Mouse (Mus musculus): ENCODE measurements around the gene Hopx. TPM values are rescaled to one million over a fixed set of nuclear protein-coding genes. Genes with fewer than 3 reads are reported as not detected.

Hopx gene
- total and polyA plus RNA-seq, 3 experiments = 26.8 to 43.4 TPM; not detected in 1

- Histone ChIP-seq H3K27ac (ENCODE audit: control insufficient read depth, low read depth, low read length) (no peak overlapping the region), H3K79me2 (ENCODE audit: control insufficient read depth, insufficient read depth, low read length, poor library complexity) (no peaks in the 10 kb centered on the region), H3K27me3 (ENCODE audit: control insufficient read depth in 1 of 2, insufficient read depth in 2 of 2, low read length in 2 of 2) (no peaks in the 10 kb centered on the region), H3K9ac (ENCODE audit: control insufficient read depth, low read depth, low read length, poor library complexity, severe bottlenecking) (no peak overlapping the region), H3K9me3 (replicated peaks; ENCODE audit: insufficient read depth, low read length) (no peaks in the 10 kb centered on the region), H3K4me3 (ENCODE audit: control insufficient read depth in 1 of 2, insufficient read depth in 1 of 2, low read depth in 2 of 2, low read length in 2 of 2) (no peak overlapping the region), H3K36me3 (ENCODE audit: control insufficient read depth in 1 of 2, insufficient read depth in 2 of 2, low read length in 2 of 2) (peaks cover 0 to 5% of the 10 kb centered on the region in 2 experiments; a peak in 2 of 4 replicates), H3K4me1 (ENCODE audit: control insufficient read depth in 1 of 2, insufficient read depth in 2 of 2, low read length in 2 of 2) (peaks cover 5% of the 10 kb centered on the region in 2 experiments; a peak in 3 of 4 replicates)
- TF ChIP-seq TBP (IDR thresholded peaks at IDR 0.05; ENCODE audit: low read depth, low read length) (no peak), RCOR1 (IDR thresholded peaks at IDR 0.05; ENCODE audit: low read depth, low read length) (no peak), KAT2A (conservative IDR thresholded peaks at IDR 0.05; ENCODE audit: low read depth, low read length) (no peak), ELF1 (IDR thresholded peaks at IDR 0.05; ENCODE audit: low read depth, low read length) (no peak), USF2 (IDR thresholded peaks at IDR 0.05; ENCODE audit: borderline replicate concordance in 1 of 2, insufficient read depth in 1 of 2, low read depth in 1 of 2, low read length in 2 of 2) (no peak), TCF12 (IDR thresholded peaks at IDR 0.05; ENCODE audit: low read depth, low read length) (no peak), SMC3 (IDR thresholded peaks at IDR 0.05; ENCODE audit: low read depth, low read length) (no peak), ZMIZ1 (IDR thresholded peaks at IDR 0.05; ENCODE audit: low read depth, low read length) (no peak), EP300 (IDR thresholded peaks at IDR 0.05; ENCODE audit: low read depth in 1 of 2, low read length in 2 of 2) (no peak), BHLHE40 (IDR thresholded peaks at IDR 0.05; ENCODE audit: borderline replicate concordance, low read depth, low read length) (no peak), ETS1 (IDR thresholded peaks at IDR 0.05; ENCODE audit: low read depth, low read length) (no peak), NRF1 (IDR thresholded peaks at IDR 0.05; ENCODE audit: insufficient read depth, low read depth, low read length, poor library complexity, severe bottlenecking) (no peak), GABPA (IDR thresholded peaks at IDR 0.05; ENCODE audit: low read depth, low read length) (no peak), MYC (IDR thresholded peaks at IDR 0.05; ENCODE audit: low read depth, low read length) (no peak), RAD21 (IDR thresholded peaks at IDR 0.05; ENCODE audit: low read depth, low read length) (no peak)
- no peak for DNase-seq (ENCODE audit: low read depth, low spot score)
Observed at GRCm38 (mm10) chr5:77156938-77157337, 42.0 kb upstream of the Hopx start.

- Histone ChIP-seq H3K79me2 (ENCODE audit: control insufficient read depth, insufficient read depth, low read length, poor library complexity) (no peaks in the 10 kb centered on the region), H3K4me3 (ENCODE audit: control insufficient read depth in 1 of 2, insufficient read depth in 1 of 2, low read depth in 2 of 2, low read length in 2 of 2) (no peak overlapping the region), H3K27ac (ENCODE audit: control insufficient read depth, low read depth, low read length) (no peak overlapping the region), H3K4me1 (ENCODE audit: control insufficient read depth in 1 of 2, insufficient read depth in 2 of 2, low read length in 2 of 2) (peaks cover 13 to 15% of the 10 kb centered on the region in 2 experiments), H3K36me3 (ENCODE audit: control insufficient read depth in 1 of 2, insufficient read depth in 2 of 2, low read length in 2 of 2) (peaks cover 0 to 16% of the 10 kb centered on the region in 2 experiments; a peak in 2 of 4 replicates), H3K27me3 (ENCODE audit: control insufficient read depth in 1 of 2, insufficient read depth in 2 of 2, low read length in 2 of 2) (no peaks in the 10 kb centered on the region), H3K9ac (ENCODE audit: control insufficient read depth, low read depth, low read length, poor library complexity, severe bottlenecking) (no peak overlapping the region), H3K9me3 (replicated peaks; ENCODE audit: insufficient read depth, low read length) (no peaks in the 10 kb centered on the region)
- no peak for DNase-seq (ENCODE audit: low read depth, low spot score)
- TF ChIP-seq USF1 (IDR thresholded peaks at IDR 0.05; ENCODE audit: low read depth, low read length) = no peak; the same call in none of the 2 replicates
- no peak for TF ChIP-seq BHLHE40 (IDR thresholded peaks at IDR 0.05; ENCODE audit: borderline replicate concordance, low read depth, low read length)
- no peak for TF ChIP-seq MEF2A (IDR thresholded peaks at IDR 0.05; ENCODE audit: extremely low read depth, insufficient replicate concordance, low read depth, low read length, poor library complexity, severe bottlenecking)
- TF ChIP-seq SMC3 (IDR thresholded peaks at IDR 0.05; ENCODE audit: low read depth, low read length) = no peak
- TF ChIP-seq TBP (IDR thresholded peaks at IDR 0.05; ENCODE audit: low read depth, low read length) = no peak
- no peak for TF ChIP-seq RCOR1 (IDR thresholded peaks at IDR 0.05; ENCODE audit: low read depth, low read length)
- no peak for TF ChIP-seq ZMIZ1 (IDR thresholded peaks at IDR 0.05; ENCODE audit: low read depth, low read length)
- TF ChIP-seq TCF12 (IDR thresholded peaks at IDR 0.05; ENCODE audit: low read depth, low read length) = no peak
- no peak for TF ChIP-seq MAX (IDR thresholded peaks at IDR 0.05; ENCODE audit: low read length)
- no peak for TF ChIP-seq UBTF (IDR thresholded peaks at IDR 0.05; ENCODE audit: borderline replicate concordance, insufficient read depth, low read depth, low read length)
- TF ChIP-seq JUND (IDR thresholded peaks at IDR 0.05; ENCODE audit: low read depth, low read length) = no peak
- TF ChIP-seq MAFK (IDR thresholded peaks at IDR 0.05; ENCODE audit: borderline replicate concordance, low read depth, low read length) = no peak
- TF ChIP-seq POLR2A (IDR thresholded peaks at IDR 0.05; ENCODE audit: control insufficient read depth in 1 of 2, insufficient read depth in 1 of 2, low read depth in 1 of 2, low read length in 2 of 2, poor library complexity in 1 of 2) = no peak
- TF ChIP-seq NRF1 (IDR thresholded peaks at IDR 0.05; ENCODE audit: insufficient read depth, low read depth, low read length, poor library complexity, severe bottlenecking) = no peak
- no peak for TF ChIP-seq MYB (IDR thresholded peaks at IDR 0.05; ENCODE audit: low read depth, low read length)
- no peak for TF ChIP-seq ZKSCAN1 (IDR thresholded peaks at IDR 0.05; ENCODE audit: low read depth, low read length)
- no peak for TF ChIP-seq KAT2A (conservative IDR thresholded peaks at IDR 0.05; ENCODE audit: low read depth, low read length)
- TF ChIP-seq E2F4 (IDR thresholded peaks at IDR 0.05; ENCODE audit: borderline replicate concordance, low read depth, low read length) = no peak
- TF ChIP-seq CTCF (IDR thresholded peaks at IDR 0.05 in 2 of 3, conservative IDR thresholded peaks at IDR 0.05 in 1 of 3; ENCODE audit: control insufficient read depth in 1 of 3, insufficient read depth in 1 of 3, low read depth in 2 of 3, low read length in 3 of 3, poor library complexity in 1 of 3, severe bottlenecking in 1 of 3) = no peak
Observed at GRCm38 (mm10) chr5:77155526-77155925, 40.6 kb upstream of the Hopx start.
